ENCODE assay signal across 9 mouse cellular contexts in the genomic region with DNA sequence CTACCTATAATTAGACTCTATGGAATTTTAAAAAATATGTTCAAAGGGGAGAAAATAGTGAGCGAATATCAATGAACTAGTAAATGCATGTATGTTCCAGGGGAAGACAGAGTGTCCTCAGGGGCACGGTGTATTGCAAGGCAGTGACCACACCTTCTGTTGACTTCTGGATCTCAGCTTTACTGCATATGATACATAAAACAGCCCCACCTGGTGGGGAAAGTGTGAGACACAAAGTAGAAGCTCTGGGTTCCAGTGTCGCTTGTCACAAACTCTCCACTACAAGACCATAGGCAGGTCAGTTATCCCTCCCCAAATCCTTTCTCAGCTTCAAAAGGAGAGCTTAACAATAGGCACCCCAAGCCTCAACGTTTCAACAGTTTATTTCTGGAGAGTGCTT.
A peak's percentile ranks its signal among the peaks of the same experiment; 100 is the strongest.
DNase-seq lines count a peak whose midpoint lies in the region; TF ChIP-seq lines count a peak whose summit lies in the region.
"Had no signal": no experiment of that assay in that cellular context is flagged by ENCODE, and none has a peak within 500 bp of the region (broad histone marks: within the 10 kb centered on the region; RNA-seq: fewer than 3 reads in every experiment).

No protein-coding gene starts in this region.

- WGBS in kidney, adult 2 months, result 79% methylated on average over 4 of the region's 4 CpGs

- no peak overlapping the region for H3K4me3 ChIP-seq in kidney, adult 2 months (ENCODE audit: insufficient read depth, low read depth, low read length)

- H3K27ac ChIP-seq in kidney, adult 2 months (ENCODE audit: insufficient read depth, low read depth, low read length), result no peak overlapping the region

- no peaks in the 10 kb centered on the region for H3K27me3 ChIP-seq in kidney, adult 2 months (replicated peaks; ENCODE audit: control insufficient read depth, insufficient read depth, low read length)

- intact Hi-C loops in left cerebral cortex, postnatal 25 days (cut with DNase I), result no loop called here

- no peaks in the 10 kb centered on the region for H3K36me3 ChIP-seq in kidney, adult 2 months (ENCODE audit: control insufficient read depth, insufficient read depth, low read length)

- TF ChIP-seq POLR2A in kidney, adult 2 months (IDR thresholded peaks at IDR 0.05; ENCODE audit: low read depth, low read length), result no peak

- TF ChIP-seq CTCF in kidney, adult 2 months (conservative IDR thresholded peaks at IDR 0.05; ENCODE audit: insufficient read depth, insufficient read length, low read depth, low read length), result peak; percentile 23; the same call in 1 of the 2 replicates

- DNase-seq in adrenal gland, postnatal 36 days, result peak; percentile 24 to 26
- DNase-seq in adrenal gland, postnatal 4 days (ENCODE audit: low spot score in 2 of 2), result no peak
- peak; percentile 8 for DNase-seq in kidney, adult 2 months
- no peak for DNase-seq in kidney, adult 8-10 months
- peak; percentile 41 for DNase-seq in 416B (ENCODE audit: low read depth)
- DNase-seq in induced T-regulatory cell, adult 2 months (ENCODE audit: low read depth), result peak; percentile 48
- DNase-seq in right cerebral cortex, postnatal 4 days, result no peak
- DNase-seq in left cerebral cortex, postnatal 25 days (ENCODE audit: low spot score in 2 of 2), result no peak
- DNase-seq: gastrocnemius, postnatal 36 days had no signal

- peaks cover 5% of the 10 kb centered on the region; the same call in 1 of the 2 replicates for H3K4me1 ChIP-seq in kidney, adult 2 months (ENCODE audit: control insufficient read depth, insufficient read depth, low read length)

Comparison
In these comparisons a context has a peak if more than half of its experiments do, and no peak if none do; other contexts are left out.
1. DNase-seq: peak in adrenal gland, postnatal 36 days (2 of 2), kidney, adult 2 months (single experiment), 416B (single experiment) and induced T-regulatory cell, adult 2 months (single experiment); none in adrenal gland, postnatal 4 days (0 of 2), kidney, adult 8-10 months (0 of 2), right cerebral cortex, postnatal 4 days (single experiment) and left cerebral cortex, postnatal 25 days (0 of 2).